Mouse (Mus musculus) neural tube, embryonic 15.5 days (tissue): Measurements from ENCODE around the gene Ankfy1. TPM values are rescaled to one million over a fixed set of nuclear protein-coding genes. Genes with fewer than 3 reads are reported as not detected.
A peak's percentile ranks its signal among the peaks of the same experiment; 100 is the strongest.

Source experiments
- ATAC-seq: fragments of 200-750 bp; cut with Nextera tagmentation; 2 replicates; pipeline ENCODE4 v1.8.0; 2017; ENCODE audit warnings: mild to moderate bottlenecking, moderate TSS enrichment, moderate library complexity; ENCODE audit not compliant: low FRiP score
- H3K27ac ChIP-seq: fragments of 300-500 bp; sonication (generic); replicated peaks from 2 replicates; pipeline ENCODE4 v1.5.1; 2015; ENCODE audit warnings: mild to moderate bottlenecking, inconsistent platforms
- H3K27me3 ChIP-seq: fragments of 300-500 bp; sonication (generic); replicated peaks from 2 replicates; pipeline ENCODE4 v1.6.1; 2015; ENCODE audit warnings: inconsistent platforms
- H3K36me3 ChIP-seq: fragments of 300-500 bp; sonication (generic); 2 replicates; pipeline ENCODE4 v1.6.1; 2015; ENCODE audit warnings: inconsistent platforms
- H3K4me1 ChIP-seq: fragments of 300-500 bp; sonication (generic); 2 replicates; pipeline ENCODE4 v1.6.1; 2015; ENCODE audit warnings: inconsistent platforms
- H3K4me2 ChIP-seq: fragments of 300-500 bp; sonication (generic); 2 replicates; pipeline ENCODE4 v1.6.1; 2015; ENCODE audit warnings: inconsistent platforms, mild to moderate bottlenecking, moderate library complexity
- H3K4me3 ChIP-seq: fragments of 300-500 bp; sonication (generic); replicated peaks from 2 replicates; pipeline ENCODE4 v1.5.1; 2015; ENCODE audit warnings: mild to moderate bottlenecking, inconsistent platforms
- H3K9ac ChIP-seq: fragments of 300-500 bp; sonication (generic); replicated peaks from 2 replicates; pipeline ENCODE4 v1.6.1; 2015; ENCODE audit warnings: mild to moderate bottlenecking, inconsistent platforms
- H3K9me3 ChIP-seq: fragments of 300-500 bp; sonication (generic); replicated peaks from 2 replicates; pipeline ENCODE4 v1.6.1; 2016; ENCODE audit warnings: inconsistent platforms
- WGBS: fragments of 180-500 bp; shearing (Covaris S2); methylation state at CpG from one replicate; pipeline ENCODE4 v1.1.7; 2015; ENCODE audit warnings: mixed read lengths; 5-methylcytosine and 5-hydroxymethylcytosine counted together
- polyA plus RNA-seq: library from polyadenylated mRNA; unstranded; fragments of >200 nt; fragmentation: Nextera tagmentation; extraction: Ambion mirVana; gene quantifications from 2 replicates; pipeline ENCODE4 v1.2.1, GENCODE M21; 2015

Gene Ankfy1
- polyA plus RNA-seq, 1 experiment from 2014 or later, result 19.7 TPM

DNA sequence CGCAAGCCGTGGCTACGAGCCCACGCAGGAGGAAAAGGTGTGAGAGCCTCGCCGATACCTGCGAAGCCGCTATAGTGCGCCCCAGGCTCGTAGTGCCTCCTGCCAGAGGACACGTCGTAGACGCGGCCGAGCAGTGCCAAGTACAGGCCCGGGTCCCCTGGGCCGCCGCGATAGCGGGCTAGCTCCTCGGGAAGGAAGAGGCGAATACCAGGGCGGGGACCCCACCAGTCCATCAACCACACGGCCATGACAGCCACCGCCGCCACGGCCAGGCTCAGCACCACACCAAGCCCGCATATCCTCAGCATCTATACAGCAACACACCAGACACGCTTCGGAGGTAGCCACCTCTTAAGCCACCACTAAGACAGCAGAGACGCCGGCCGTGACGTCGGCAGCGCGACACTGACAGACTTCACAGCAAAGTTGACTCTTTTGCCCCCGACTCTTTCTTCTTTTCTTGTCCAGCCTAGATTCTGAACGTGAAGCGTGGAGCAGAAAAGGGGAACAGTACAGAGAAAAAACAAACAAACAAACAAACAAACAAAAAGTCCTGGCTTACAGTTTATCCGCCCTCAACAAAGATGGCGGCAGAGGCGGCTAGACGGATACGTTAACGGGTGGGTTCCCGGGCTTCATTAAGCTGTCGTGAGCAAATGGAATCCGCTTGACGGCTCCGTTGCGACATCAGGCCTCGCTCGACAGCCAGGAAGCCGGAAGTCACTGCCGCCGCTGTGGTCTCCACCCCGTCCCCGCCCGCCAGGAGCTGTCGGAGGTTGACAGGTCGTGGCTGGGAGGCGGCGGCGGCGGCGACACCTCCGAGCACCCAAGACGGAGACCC, 105.9 kb downstream of the Ankfy1 start, which contains the start of the genes Cyb5d2 and Zzef1:
Gene Cyb5d2 (minus strand): TSS at position 688 of the 841 bp plus-strand sequence.
Gene Zzef1 (plus strand): TSS at position 772 of the 841 bp plus-strand sequence.
- Histone ChIP-seq H3K4me1 (peaks cover 30% of the 10 kb centered on the region), H3K27ac (peak within 1 kb of the TSS; percentile 95), H3K36me3 (0 out of 2 replicates have a peak, but pooled peaks cover 6% of the 10 kb centered on the region), H3K27me3 (no peaks in the 10 kb centered on the region), H3K9ac (peak within 1 kb of the TSS; percentile 93), H3K4me3 (peak within 1 kb of the TSS; percentile 93), H3K9me3 (no peaks in the 10 kb centered on the region), H3K4me2 (peak within 1 kb of the TSS; percentile 88)
- WGBS, result under 1% methylated on average over 69 of the region's 69 CpGs
- peak; percentile 96 for ATAC-seq

DNA sequence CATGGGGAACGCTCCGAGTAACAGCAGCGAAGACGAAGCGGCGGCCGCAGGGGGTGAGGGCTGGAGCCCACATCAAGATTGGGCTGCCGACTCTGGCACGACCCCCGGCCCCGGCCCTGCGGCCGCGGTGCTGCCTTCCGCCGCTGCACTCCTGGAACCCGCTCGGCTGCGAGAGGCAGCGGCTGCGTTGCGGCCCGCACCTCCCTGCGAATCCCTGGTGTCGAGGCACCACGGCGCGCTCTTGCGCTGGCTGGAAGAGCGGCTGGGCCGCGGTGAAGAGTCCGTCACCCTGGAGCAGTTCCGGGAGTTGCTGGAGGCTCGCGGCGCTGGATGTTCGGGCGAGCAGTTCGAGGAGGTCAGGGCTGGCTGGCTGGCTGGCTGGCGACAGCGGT, 106.5 kb downstream of the Ankfy1 start:
- 0 out of 2 replicates have a peak, but pooled peaks cover 6% of the 10 kb centered on the region for H3K36me3 ChIP-seq
- peaks cover 30% of the 10 kb centered on the region for H3K4me1 ChIP-seq
- H3K4me3 ChIP-seq, result peak overlapping the region; percentile 93
- H3K9ac ChIP-seq, result peak overlapping the region; percentile 73
- H3K4me2 ChIP-seq, result peak overlapping the region; percentile 88
- WGBS, result 1% methylated on average over 39 of the region's 42 CpGs
- H3K9me3 ChIP-seq, result no peaks in the 10 kb centered on the region
- peak; percentile 35 for ATAC-seq
- peak overlapping the region; percentile 95 for H3K27ac ChIP-seq
- no peaks in the 10 kb centered on the region for H3K27me3 ChIP-seq

- H3K9ac ChIP-seq, result peak overlapping the region; percentile 73
- H3K4me1 ChIP-seq, result peaks cover 30% of the 10 kb centered on the region
- WGBS, result 18% methylated on average over 10 of the region's 10 CpGs
- no peak for ATAC-seq
- H3K27ac ChIP-seq, result no peak overlapping the region
- 0 out of 2 replicates have a peak, but pooled peaks cover 6% of the 10 kb centered on the region for H3K36me3 ChIP-seq
- no peaks in the 10 kb centered on the region for H3K27me3 ChIP-seq
- H3K4me3 ChIP-seq, result peak overlapping the region; percentile 93
- H3K9me3 ChIP-seq, result no peaks in the 10 kb centered on the region
- H3K4me2 ChIP-seq, result peak overlapping the region; percentile 88
Observed at GRCm38 (mm10) chr11:72796773-72797338, 107.0 kb downstream of the Ankfy1 start.

DNA sequence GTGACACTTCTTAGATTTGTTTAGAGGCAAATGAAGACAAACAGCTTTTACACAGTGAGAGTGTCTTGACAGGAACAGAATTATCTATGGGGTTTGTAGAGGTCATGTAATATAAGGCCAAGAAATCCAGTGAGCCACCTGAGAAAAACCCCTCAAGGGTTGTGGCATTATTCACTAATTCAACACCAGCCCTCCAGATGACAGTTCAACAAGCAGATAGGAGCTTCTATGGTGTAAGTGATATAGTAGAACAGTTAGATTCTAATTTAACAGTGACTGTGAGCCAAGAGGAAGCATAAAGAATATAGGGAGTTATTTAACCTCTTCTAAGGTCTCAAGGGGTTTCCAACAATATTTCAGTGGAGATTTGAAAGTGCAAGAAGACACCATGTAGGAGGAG, 108.3 kb downstream of the Ankfy1 start:
- H3K4me3 ChIP-seq, result no peak overlapping the region
- peaks cover 30% of the 10 kb centered on the region for H3K4me1 ChIP-seq
- H3K9me3 ChIP-seq, result no peaks in the 10 kb centered on the region
- H3K36me3 ChIP-seq, result 0 out of 2 replicates have a peak, but pooled peaks cover 6% of the 10 kb centered on the region
- H3K9ac ChIP-seq, result no peak overlapping the region; the same call in 1 of the 2 replicates
- H3K27me3 ChIP-seq, result no peaks in the 10 kb centered on the region
- no peak overlapping the region for H3K27ac ChIP-seq
- H3K4me2 ChIP-seq, result no peak overlapping the region
- ATAC-seq, result no peak

GRCm38 (mm10) chr11:72801182-72801581, 111.4 kb downstream of the Ankfy1 start:
- peaks cover 23% of the 10 kb centered on the region for H3K4me1 ChIP-seq
- no peak overlapping the region for H3K27ac ChIP-seq
- no peak overlapping the region for H3K4me3 ChIP-seq
- no peaks in the 10 kb centered on the region for H3K27me3 ChIP-seq
- no peak for ATAC-seq
- H3K9ac ChIP-seq, result no peak overlapping the region
- no peaks in the 10 kb centered on the region for H3K9me3 ChIP-seq
- 0 out of 2 replicates have a peak, but pooled peaks cover 6% of the 10 kb centered on the region for H3K36me3 ChIP-seq
- no peak overlapping the region for H3K4me2 ChIP-seq

DNA sequence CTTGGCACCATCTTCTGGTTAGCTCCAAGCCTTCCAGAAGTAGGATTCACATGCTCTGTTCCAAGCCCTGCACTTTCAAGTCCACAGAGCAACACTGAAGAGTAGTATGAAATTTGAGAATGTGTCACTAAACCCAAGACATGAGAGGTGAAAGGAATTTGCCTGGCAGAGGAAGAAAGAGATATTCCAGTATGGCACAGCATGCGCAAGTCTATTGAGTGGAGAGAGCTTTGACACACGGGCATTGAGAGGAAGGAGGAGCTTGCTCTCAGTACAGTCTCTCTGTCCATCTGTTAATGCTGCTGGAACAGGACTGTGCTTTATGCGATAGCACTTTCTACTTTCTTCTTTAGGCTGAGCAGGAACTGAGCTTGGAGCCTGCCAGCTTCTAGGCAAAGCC, 113.2 kb downstream of the Ankfy1 start:
- Histone ChIP-seq H3K9me3 (no peaks in the 10 kb centered on the region), H3K4me3 (no peak overlapping the region), H3K4me1 (peaks cover 10% of the 10 kb centered on the region), H3K27ac (no peak overlapping the region), H3K9ac (no peak overlapping the region), H3K27me3 (no peaks in the 10 kb centered on the region), H3K4me2 (no peak overlapping the region), H3K36me3 (0 out of 2 replicates have a peak, but pooled peaks cover 6% of the 10 kb centered on the region)
- 91% methylated on average over 3 of the region's 3 CpGs for WGBS
- ATAC-seq, result no peak

DNA sequence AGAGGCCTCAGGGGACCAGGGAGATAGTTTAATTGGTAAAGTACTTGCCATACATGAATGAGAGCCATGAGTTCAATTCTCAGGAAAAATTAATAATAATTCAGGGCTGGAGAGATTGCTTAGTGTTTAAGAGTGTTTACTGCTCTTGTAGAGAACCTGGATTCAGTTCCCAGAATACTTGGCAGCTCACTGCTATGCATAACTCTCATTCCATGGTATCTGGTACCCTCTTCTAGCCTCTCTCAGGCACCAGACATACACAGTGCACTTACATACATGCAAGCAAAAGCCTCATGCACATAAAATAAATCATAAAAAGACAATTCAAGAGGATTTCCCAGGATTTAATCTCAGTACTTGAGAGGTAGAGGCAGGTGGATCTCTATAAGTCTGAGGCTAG, 114.8 kb downstream of the Ankfy1 start:
- Histone ChIP-seq H3K27me3 (no peaks in the 10 kb centered on the region), H3K27ac (no peak overlapping the region), H3K9me3 (no peaks in the 10 kb centered on the region), H3K4me3 (no peak overlapping the region), H3K36me3 (no peaks in the 10 kb centered on the region), H3K4me1 (no peaks in the 10 kb centered on the region; the same call in 1 of the 2 replicates), H3K9ac (no peak overlapping the region), H3K4me2 (no peak overlapping the region)
- no peak for ATAC-seq

DNA sequence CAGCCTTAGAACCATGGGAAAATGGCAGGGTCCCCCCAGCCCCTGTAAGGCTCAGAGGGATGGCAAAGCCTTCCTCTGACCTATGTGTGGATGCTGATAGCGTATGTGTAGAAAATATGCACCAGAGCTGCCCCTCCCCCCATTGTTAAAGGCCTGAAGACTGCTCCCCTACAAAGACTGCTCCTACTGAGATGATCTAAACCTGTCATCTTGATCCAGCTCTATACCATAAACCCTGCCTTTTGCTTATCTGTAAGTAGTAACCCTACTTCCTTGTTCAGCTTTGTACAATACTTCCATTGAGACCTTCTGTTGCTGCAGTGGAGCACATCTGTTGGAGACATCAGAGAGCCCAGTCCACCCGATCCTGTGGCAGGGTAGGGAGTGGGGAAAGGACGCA, 115.4 kb downstream of the Ankfy1 start:
- H3K27ac ChIP-seq, result no peak overlapping the region
- H3K27me3 ChIP-seq, result no peaks in the 10 kb centered on the region
- no peak overlapping the region for H3K4me3 ChIP-seq
- ATAC-seq, result no peak
- no peaks in the 10 kb centered on the region for H3K36me3 ChIP-seq
- no peak overlapping the region for H3K9ac ChIP-seq
- 90% methylated on average over 3 of the region's 3 CpGs for WGBS
- no peak overlapping the region for H3K4me2 ChIP-seq
- no peaks in the 10 kb centered on the region for H3K9me3 ChIP-seq
- no peaks in the 10 kb centered on the region; the same call in 1 of the 2 replicates for H3K4me1 ChIP-seq

DNA sequence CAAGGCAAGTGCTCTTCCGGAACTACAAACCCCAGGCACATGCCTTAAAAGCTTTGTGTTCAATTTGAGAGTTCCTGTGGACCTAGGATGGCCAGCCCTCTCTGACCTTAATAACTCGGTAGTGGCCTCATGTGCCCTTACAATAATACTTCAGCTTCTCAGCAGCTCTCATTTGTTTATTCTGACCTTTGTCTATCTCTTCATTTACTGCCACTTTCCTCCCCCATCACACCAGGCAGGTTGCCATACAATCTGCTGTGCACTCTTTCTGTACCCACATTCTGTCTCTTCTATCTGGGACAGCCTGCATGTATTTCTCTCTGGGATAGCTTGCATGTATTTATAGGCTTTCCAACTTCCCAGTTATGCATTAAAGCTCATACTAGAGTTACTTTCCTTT, 116.8 kb downstream of the Ankfy1 start:
- no peak for ATAC-seq
- Histone ChIP-seq H3K27me3 (no peaks in the 10 kb centered on the region), H3K36me3 (no peaks in the 10 kb centered on the region), H3K4me3 (no peak overlapping the region), H3K9ac (no peak overlapping the region), H3K9me3 (no peaks in the 10 kb centered on the region), H3K4me1 (no peaks in the 10 kb centered on the region; the same call in 1 of the 2 replicates), H3K27ac (no peak overlapping the region), H3K4me2 (no peak overlapping the region)
- WGBS, result 72% methylated on average over 2 of the region's 2 CpGs

DNA sequence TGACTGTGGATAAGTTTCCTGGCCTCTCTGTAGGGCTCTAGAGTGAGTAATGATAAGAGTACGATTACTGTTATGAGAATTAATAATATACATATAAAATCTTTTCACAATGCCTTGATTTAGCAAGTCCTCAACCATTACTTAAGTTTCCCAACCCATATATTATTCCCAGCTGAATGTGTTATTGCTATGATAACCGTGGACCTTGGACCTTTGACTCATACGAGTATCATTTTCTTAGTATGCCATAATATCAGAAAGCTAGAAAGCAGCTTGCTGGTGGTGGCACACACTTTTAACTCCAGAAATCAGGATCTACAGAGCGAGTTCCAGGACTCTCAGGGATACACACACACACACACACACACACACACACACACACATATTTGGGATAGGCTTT, 118.2 kb downstream of the Ankfy1 start:
- H3K4me2 ChIP-seq, result no peak overlapping the region
- no peaks in the 10 kb centered on the region for H3K36me3 ChIP-seq
- H3K4me3 ChIP-seq, result no peak overlapping the region
- H3K27ac ChIP-seq, result no peak overlapping the region
- H3K9me3 ChIP-seq, result no peaks in the 10 kb centered on the region
- ATAC-seq, result no peak
- no peak overlapping the region for H3K9ac ChIP-seq
- no peaks in the 10 kb centered on the region for H3K27me3 ChIP-seq
- WGBS, result 83% methylated on average over 4 of the region's 4 CpGs
- no peaks in the 10 kb centered on the region; the same call in 1 of the 2 replicates for H3K4me1 ChIP-seq

GRCm38 (mm10) chr11:72813687-72814086, 123.9 kb downstream of the Ankfy1 start:
- no peaks in the 10 kb centered on the region for H3K4me1 ChIP-seq
- H3K4me3 ChIP-seq, result no peak overlapping the region
- no peak for ATAC-seq
- no peak overlapping the region for H3K27ac ChIP-seq
- no peaks in the 10 kb centered on the region for H3K36me3 ChIP-seq
- H3K4me2 ChIP-seq, result no peak overlapping the region
- H3K27me3 ChIP-seq, result no peaks in the 10 kb centered on the region
- no peak overlapping the region for H3K9ac ChIP-seq
- WGBS, result 95% methylated on average over 5 of the region's 5 CpGs
- no peaks in the 10 kb centered on the region for H3K9me3 ChIP-seq

- no peaks in the 10 kb centered on the region for H3K9me3 ChIP-seq
- H3K9ac ChIP-seq, result no peak overlapping the region
- no peak for ATAC-seq
- no peaks in the 10 kb centered on the region for H3K27me3 ChIP-seq
- H3K27ac ChIP-seq, result no peak overlapping the region
- no peak overlapping the region for H3K4me3 ChIP-seq
- no peak overlapping the region for H3K4me2 ChIP-seq
- 81% methylated on average over 2 of the region's 2 CpGs for WGBS
- H3K36me3 ChIP-seq, result peaks cover 3% of the 10 kb centered on the region
- no peaks in the 10 kb centered on the region for H3K4me1 ChIP-seq
Observed at GRCm38 (mm10) chr11:72814188-72814587, 124.4 kb downstream of the Ankfy1 start.
